Mouse (Mus musculus) ovary, adult 18-20 months (tissue): ENCODE data around the gene Gm3147.
"Not testable (repeated sequence)": the region's sequence is repeated elsewhere in the genome, so short reads cannot be mapped to it uniquely, and the experiment has no call there.

Source experiments
- DNase-seq: peaks from one replicate; pipeline ENCODE4 v3.0.0; 2022; ENCODE audit warnings: low spot score, mixed read lengths

Gene Gm3147

GRCm38 (mm10) chr5:94616242-94616641 lies at the start of gene Gm3147:
Gm3147 (minus strand) TSS chr5:94616342.
- not testable (repeated sequence) for DNase-seq

GRCm38 (mm10) chr5:94648082-94648481 lies 31.9 kb upstream of the Gm3147 start, which contains the start of gene Gm6205:
Gm6205 (plus strand) TSS chr5:94648382.
- not testable (repeated sequence) for DNase-seq

- DNase-seq: not testable (repeated sequence)
These were observed 7.5 kb upstream of the Gm3147 start, which contains the start of gene Gm6509 for GRCm38 (mm10) chr5:94623679-94624078. Gm6509 (plus strand) TSS chr5:94623979.
